Mouse (Mus musculus) heart, embryonic 14.5 days (tissue): Measurements from ENCODE around the gene Ptrh1. TPM values are rescaled to one million over a fixed set of nuclear protein-coding genes. Genes with fewer than 3 reads are reported as not detected.

Experiments used
- ATAC-seq: fragments of 200-750 bp; cut with Nextera tagmentation; 2 replicates; pipeline ENCODE4 v1.8.0; 2017; ENCODE audit warnings: low read depth, moderate TSS enrichment; ENCODE audit not compliant: insufficient number of reproducible peaks, insufficient read depth, low FRiP score
- H3K27ac ChIP-seq, 2 experiments: fragments of 200-500 bp in 1 of 2; fragments of 300-500 bp in 1 of 2; sonication (generic) in 1 of 2; replicated peaks in 1 of 2; 2 replicates each; pipeline ENCODE4 v1.5.1; 2012 to 2014; ENCODE audit warnings: low read depth in 2 of 2, low read length in 2 of 2, control low read depth in 1 of 2, mild to moderate bottlenecking in 1 of 2, mixed read lengths in 1 of 2; ENCODE audit not compliant: control insufficient read depth in 1 of 2, insufficient read depth in 1 of 2
- H3K27me3 ChIP-seq: fragments of 300-500 bp; sonication (generic); 2 replicates; pipeline ENCODE4 v1.6.1; 2014; ENCODE audit warnings: mild to moderate bottlenecking, low read length, control low read depth; ENCODE audit not compliant: control insufficient read depth, insufficient read depth
- H3K36me3 ChIP-seq: fragments of 300-500 bp; sonication (generic); 2 replicates; pipeline ENCODE4 v1.6.1; 2014; ENCODE audit warnings: mild to moderate bottlenecking, control low read depth, low read length, mixed read lengths; ENCODE audit not compliant: control insufficient read depth, insufficient read depth
- H3K4me1 ChIP-seq, 2 experiments: fragments of 200-500 bp in 1 of 2; fragments of 300-500 bp in 1 of 2; sonication (generic) in 1 of 2; 2 replicates each; pipeline ENCODE4 v1.6.1; 2012 to 2014; ENCODE audit warnings: low read length in 2 of 2, control low read depth in 1 of 2, mixed read lengths in 1 of 2; ENCODE audit not compliant: control insufficient read depth in 2 of 2, insufficient read depth in 2 of 2
- H3K4me2 ChIP-seq: fragments of 300-500 bp; sonication (generic); 2 replicates; pipeline ENCODE4 v1.6.1; 2014; ENCODE audit warnings: mild to moderate bottlenecking, low read length
- H3K4me3 ChIP-seq, 2 experiments: fragments of 200-500 bp in 1 of 2; fragments of 300-500 bp in 1 of 2; sonication (generic) in 1 of 2; 2 replicates each; pipeline ENCODE4 v1.5.1; 2012 to 2014; ENCODE audit warnings: low read length in 2 of 2, mild to moderate bottlenecking in 2 of 2, control low read depth in 1 of 2, low read depth in 1 of 2, moderate library complexity in 1 of 2; ENCODE audit not compliant: control insufficient read depth in 1 of 2, insufficient read depth in 1 of 2
- H3K9ac ChIP-seq: fragments of 300-500 bp; sonication (generic); 2 replicates; pipeline ENCODE4 v1.6.1; 2014; ENCODE audit warnings: mild to moderate bottlenecking, low read length
- H3K9me3 ChIP-seq: fragments of 300-500 bp; sonication (generic); 2 replicates; pipeline ENCODE4 v1.6.1; 2016; ENCODE audit warnings: low read length, control low read depth; ENCODE audit not compliant: control insufficient read depth
- WGBS: fragments of 180-500 bp; shearing (Covaris S2); extraction: QIAGEN DNeasy Blood & Tissue Kit; methylation state at CpG from one replicate; pipeline ENCODE4 v1.1.7; 2014; 5-methylcytosine and 5-hydroxymethylcytosine counted together
- polyA plus RNA-seq: library from polyadenylated mRNA; unstranded; fragments of >200 nt; fragmentation: Nextera tagmentation; extraction: Ambion mirVana; gene quantifications from 2 replicates; pipeline ENCODE4 v1.2.1, GENCODE M21; 2014

The Ptrh1 gene
- polyA plus RNA-seq, 1 experiment from 2014 or later: 3.6 TPM

GRCm38 (mm10) chr2:32821041-32821802, 45.6 kb downstream of the Ptrh1 start:
- Histone ChIP-seq H3K36me3 (peaks cover 34% of the 10 kb centered on the region), H3K9ac (no peak overlapping the region), H3K27me3 (no peaks in the 10 kb centered on the region), H3K9me3 (no peaks in the 10 kb centered on the region), H3K4me2 (no peak overlapping the region), H3K4me1 (peaks cover 11 to 14% of the 10 kb centered on the region in 2 experiments; a peak in 2 of 4 replicates), H3K4me3 (no peak overlapping the region), H3K27ac (no peak overlapping the region)
- ATAC-seq: no peak
- 64% methylated on average over 11 of the region's 11 CpGs for WGBS

GRCm38 (mm10) chr2:32822643-32823042, 47.1 kb downstream of the Ptrh1 start:
- no peak for ATAC-seq
- Histone ChIP-seq H3K4me3 (no peak overlapping the region), H3K27ac (no peak overlapping the region), H3K4me2 (no peak overlapping the region), H3K27me3 (no peaks in the 10 kb centered on the region), H3K9me3 (no peaks in the 10 kb centered on the region), H3K4me1 (peaks cover 10 to 11% of the 10 kb centered on the region in 2 experiments; a peak in 2 of 4 replicates), H3K36me3 (peaks cover 27% of the 10 kb centered on the region), H3K9ac (no peak overlapping the region)
- 68% methylated on average over 6 of the region's 6 CpGs for WGBS

GRCm38 (mm10) chr2:32823153-32823552, 47.6 kb downstream of the Ptrh1 start:
- ATAC-seq: no peak
- Histone ChIP-seq H3K36me3 (peaks cover 22% of the 10 kb centered on the region), H3K4me3 (no peak overlapping the region), H3K27ac (no peak overlapping the region), H3K9me3 (no peaks in the 10 kb centered on the region), H3K4me1 (peaks cover 10 to 11% of the 10 kb centered on the region in 2 experiments; a peak in 2 of 4 replicates), H3K4me2 (no peak overlapping the region), H3K27me3 (no peaks in the 10 kb centered on the region), H3K9ac (0 out of 2 replicates have a peak overlapping the region, but pooled peaks have one; percentile 0)
- WGBS: 41% methylated on average over 11 of the region's 11 CpGs

- no peak overlapping the region for H3K4me3 ChIP-seq
- no peak overlapping the region for H3K27ac ChIP-seq
- H3K9me3 ChIP-seq: no peaks in the 10 kb centered on the region
- ATAC-seq: no peak
- WGBS: 73% methylated on average over 8 of the region's 8 CpGs
- H3K4me2 ChIP-seq: no peak overlapping the region
- H3K36me3 ChIP-seq: peaks cover 16% of the 10 kb centered on the region
- peaks cover 10 to 13% of the 10 kb centered on the region in 2 experiments; a peak in 3 of 4 replicates for H3K4me1 ChIP-seq
- no peak overlapping the region for H3K9ac ChIP-seq
- H3K27me3 ChIP-seq: no peaks in the 10 kb centered on the region
These were observed 48.1 kb downstream of the Ptrh1 start for GRCm38 (mm10) chr2:32823579-32824154.

GRCm38 (mm10) chr2:32824181-32824580, 48.6 kb downstream of the Ptrh1 start:
- peaks cover 12% of the 10 kb centered on the region; the same call in 1 of the 2 replicates for H3K36me3 ChIP-seq
- ATAC-seq: no peak
- no peaks in the 10 kb centered on the region for H3K9me3 ChIP-seq
- no peak overlapping the region for H3K4me3 ChIP-seq
- 64% methylated on average over 8 of the region's 8 CpGs for WGBS
- H3K9ac ChIP-seq: no peak overlapping the region
- no peak overlapping the region for H3K27ac ChIP-seq
- peaks cover 14 to 18% of the 10 kb centered on the region in 2 experiments; a peak in 3 of 4 replicates for H3K4me1 ChIP-seq
- H3K4me2 ChIP-seq: no peak overlapping the region
- H3K27me3 ChIP-seq: no peaks in the 10 kb centered on the region

- ATAC-seq: no peak
- 74% methylated on average over 1 of the region's 1 CpGs for WGBS
These were observed 49.2 kb downstream of the Ptrh1 start for GRCm38 (mm10) chr2:32824778-32825177.

GRCm38 (mm10) chr2:32825796-32826195, 50.2 kb downstream of the Ptrh1 start:
- no peak for ATAC-seq

More at GRCm38 (mm10) chr2:32824778-32825177, 49.2 kb downstream of the Ptrh1 start:
- H3K4me3 ChIP-seq: no peak overlapping the region
- H3K4me2 ChIP-seq: no peak overlapping the region
- H3K27me3 ChIP-seq: no peaks in the 10 kb centered on the region
- peaks cover 12% of the 10 kb centered on the region; the same call in 1 of the 2 replicates for H3K36me3 ChIP-seq
- H3K27ac ChIP-seq: no peak overlapping the region
- H3K9me3 ChIP-seq: no peaks in the 10 kb centered on the region
- H3K4me1 ChIP-seq: peaks cover 17 to 22% of the 10 kb centered on the region in 2 experiments
- H3K9ac ChIP-seq: no peak overlapping the region

More at GRCm38 (mm10) chr2:32825796-32826195, 50.2 kb downstream of the Ptrh1 start:
- no peak overlapping the region for H3K4me3 ChIP-seq
- no peak overlapping the region for H3K9ac ChIP-seq
- peaks cover 11% of the 10 kb centered on the region; the same call in 1 of the 2 replicates for H3K36me3 ChIP-seq
- no peak overlapping the region for H3K27ac ChIP-seq
- peaks cover 20 to 22% of the 10 kb centered on the region in 2 experiments for H3K4me1 ChIP-seq
- H3K27me3 ChIP-seq: no peaks in the 10 kb centered on the region
- no peaks in the 10 kb centered on the region for H3K9me3 ChIP-seq
- H3K4me2 ChIP-seq: no peak overlapping the region
- 56% methylated on average over 6 of the region's 6 CpGs for WGBS
